Mouse (Mus musculus) urinary bladder, postnatal 4 days (tissue): ENCODE measurements around the gene Fam234a.
"Not testable (repeated sequence)": the region's sequence is repeated elsewhere in the genome, so short reads cannot be mapped to it uniquely, and the experiment has no call there.

Experiments used
- DNase-seq, 2 experiments: peaks; one replicate each; pipeline ENCODE4 v3.0.0; 2021 to 2022; ENCODE audit warnings: low spot score in 2 of 2

The Fam234a gene

GRCm38 (mm10) chr17:26244101-26244841 is at the start of gene Fam234a:
TSS of gene Fam234a (minus strand) at chr17:26244242.
- peak; percentile 92 to 97 for DNase-seq

- no peak for DNase-seq
Measured at GRCm38 (mm10) chr17:26289475-26289874, 45.4 kb upstream of the Fam234a start.

GRCm38 (mm10) chr17:26286199-26286955 is 42.3 kb upstream of the Fam234a start:
- DNase-seq: no peak

- no peak for DNase-seq
Measured at GRCm38 (mm10) chr17:26276711-26277110, 32.7 kb upstream of the Fam234a start.

GRCm38 (mm10) chr17:26275933-26276332 is 31.9 kb upstream of the Fam234a start:
- no peak for DNase-seq

DNA sequence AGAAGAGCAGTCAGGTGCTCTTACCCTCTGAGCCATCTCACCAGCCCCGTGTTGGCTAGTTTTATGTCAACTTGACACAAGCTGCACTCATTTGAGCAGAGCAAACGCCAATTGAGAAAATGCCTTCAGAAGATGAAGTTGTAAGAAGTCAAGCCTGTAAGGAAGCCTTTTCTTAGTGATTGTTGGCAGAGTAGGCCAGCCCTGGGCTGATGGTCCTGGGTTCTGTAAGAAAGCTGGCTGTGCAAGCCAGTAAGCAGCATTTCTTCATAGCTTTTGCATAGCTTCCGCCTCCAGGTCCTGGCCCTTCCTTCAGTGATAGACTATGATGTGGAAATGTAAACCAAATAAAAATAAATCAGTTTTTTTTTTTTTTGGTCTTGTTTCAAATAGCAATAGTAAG is 28.5 kb upstream of the Fam234a start:
- DNase-seq: no peak

GRCm38 (mm10) chr17:26269577-26269976 is 25.5 kb upstream of the Fam234a start:
- not testable (repeated sequence) for DNase-seq

DNA sequence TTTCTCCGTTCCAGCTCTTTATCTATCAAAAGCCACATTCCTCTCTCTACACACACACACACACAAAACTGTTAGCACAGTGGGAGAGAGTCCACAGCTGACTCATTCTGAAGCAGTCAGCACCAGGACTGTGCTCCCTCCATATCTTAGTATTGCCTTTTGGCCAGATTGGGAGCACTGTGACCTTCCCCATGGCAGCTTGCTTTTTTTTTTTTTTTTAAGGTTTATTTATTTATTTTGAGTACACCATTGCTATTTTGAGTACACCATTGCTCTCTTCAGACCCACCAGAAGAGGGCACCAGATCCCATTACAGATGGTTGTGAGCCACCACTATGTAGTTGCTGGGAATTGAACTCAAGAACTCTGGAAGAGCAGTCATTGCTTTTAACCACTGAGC is 24.8 kb upstream of the Fam234a start:
- DNase-seq: no peak

GRCm38 (mm10) chr17:26262384-26262783 is 18.3 kb upstream of the Fam234a start:
- no peak for DNase-seq

DNA sequence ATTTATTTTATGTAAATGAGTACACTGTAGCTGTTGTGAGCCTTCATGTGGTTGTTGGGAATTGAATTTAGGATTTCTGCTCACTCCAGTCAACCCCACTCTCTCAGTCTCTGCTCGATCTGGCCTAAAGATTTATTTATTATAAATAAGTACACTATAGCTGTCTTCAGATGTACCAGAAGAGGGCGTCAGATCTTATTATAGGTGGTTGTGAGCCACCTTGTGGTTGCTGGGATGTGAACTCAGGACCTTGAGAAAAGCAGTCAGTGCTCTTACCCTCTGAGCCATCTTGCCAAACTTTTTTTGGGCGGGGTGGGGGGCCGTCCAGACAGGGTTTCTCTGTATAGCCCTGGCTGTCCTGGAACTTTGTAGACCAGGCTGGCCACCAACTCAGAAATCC is 17.8 kb upstream of the Fam234a start:
- DNase-seq: no peak

- no peak for DNase-seq
Measured at GRCm38 (mm10) chr17:26255313-26255712, 11.3 kb upstream of the Fam234a start.

DNA sequence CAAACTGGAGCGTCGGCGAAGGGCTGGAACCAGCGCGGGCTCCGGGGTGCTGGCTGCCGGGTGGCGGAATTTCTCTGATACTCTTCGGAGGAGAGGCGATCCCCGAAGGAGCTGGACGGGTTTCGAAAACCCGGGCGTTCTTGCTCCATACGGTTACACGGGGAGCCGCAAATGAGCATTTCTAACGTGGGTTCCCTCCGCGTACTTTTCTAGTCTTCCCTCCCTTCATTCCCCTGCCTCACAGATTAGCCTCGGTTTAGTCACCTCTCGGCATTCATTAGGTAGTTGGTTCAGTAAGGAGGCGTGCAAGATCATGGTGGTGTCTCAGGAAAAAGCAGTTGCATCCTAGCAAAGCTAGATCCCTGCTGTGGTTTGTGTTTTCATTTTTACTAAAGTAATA is 9.4 kb upstream of the Fam234a start:
- DNase-seq: no peak

GRCm38 (mm10) chr17:26252539-26253251 is 8.7 kb upstream of the Fam234a start, which contains the start of gene Luc7l:
TSS of gene Luc7l (plus strand) at chr17:26252896.
- peak; percentile 90 for DNase-seq

DNA sequence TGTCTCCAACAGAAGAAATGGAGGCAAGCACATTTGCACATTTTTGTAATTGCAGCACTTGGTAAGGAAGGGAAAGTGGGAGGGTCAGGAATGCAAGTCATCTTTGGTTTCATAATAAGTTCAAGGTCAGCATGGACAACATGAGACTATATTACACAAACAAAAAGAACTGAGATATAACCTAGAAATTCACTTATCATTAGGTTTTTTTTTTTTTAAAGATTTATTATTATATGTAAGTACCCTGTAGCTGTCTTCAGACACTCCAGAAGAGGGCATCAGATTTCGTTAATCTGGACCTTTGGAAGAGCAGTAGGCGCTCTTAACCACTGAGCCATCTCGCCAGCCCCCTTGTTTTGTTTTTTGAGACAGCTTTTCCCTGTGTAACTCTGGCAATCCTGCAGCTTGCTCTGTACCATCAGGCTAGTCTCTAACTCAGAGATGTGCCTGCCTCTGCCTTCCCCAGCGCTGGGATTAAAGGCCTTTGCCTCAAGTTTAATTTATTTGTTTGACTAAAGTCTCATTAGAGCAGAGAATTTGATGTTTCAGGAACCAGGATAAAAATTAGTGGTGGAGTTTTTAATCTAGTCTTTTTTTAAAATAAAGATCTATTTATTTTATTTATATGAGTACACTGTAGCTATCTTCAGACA is 8.0 kb upstream of the Fam234a start:
- no peak for DNase-seq

DNA sequence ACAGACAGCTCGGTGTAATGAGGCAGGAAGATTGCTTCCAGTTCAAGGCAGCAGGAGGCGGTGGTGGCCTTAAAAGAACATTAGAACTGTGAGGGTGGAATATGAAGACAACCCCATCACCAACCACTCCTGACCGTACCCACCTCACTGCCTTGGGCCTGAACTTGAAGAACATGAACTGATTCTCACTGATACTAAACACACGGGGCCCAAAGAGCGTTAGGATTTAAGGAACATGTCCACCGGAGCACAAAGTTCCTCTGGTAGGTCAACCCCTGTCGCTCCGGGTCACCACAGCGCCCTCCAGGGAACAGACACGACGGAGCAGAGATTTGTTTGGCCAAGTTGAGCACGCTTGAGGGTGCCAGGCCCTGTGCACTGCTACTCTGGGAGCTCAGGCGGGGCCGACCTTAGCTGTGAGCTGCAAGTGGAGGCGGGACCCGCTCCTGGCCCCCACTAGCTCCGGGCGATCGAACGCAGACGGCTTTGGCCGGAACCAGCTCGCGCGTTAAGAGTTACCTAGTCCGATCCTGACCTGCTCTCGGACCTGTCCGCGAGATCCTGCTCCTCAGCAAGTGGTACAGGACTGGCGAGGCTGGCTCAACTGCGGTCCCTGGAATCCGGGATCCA is 456 bp downstream of the Fam234a start:
- DNase-seq: peak in 1 of 2 experiments; percentile 68

DNA sequence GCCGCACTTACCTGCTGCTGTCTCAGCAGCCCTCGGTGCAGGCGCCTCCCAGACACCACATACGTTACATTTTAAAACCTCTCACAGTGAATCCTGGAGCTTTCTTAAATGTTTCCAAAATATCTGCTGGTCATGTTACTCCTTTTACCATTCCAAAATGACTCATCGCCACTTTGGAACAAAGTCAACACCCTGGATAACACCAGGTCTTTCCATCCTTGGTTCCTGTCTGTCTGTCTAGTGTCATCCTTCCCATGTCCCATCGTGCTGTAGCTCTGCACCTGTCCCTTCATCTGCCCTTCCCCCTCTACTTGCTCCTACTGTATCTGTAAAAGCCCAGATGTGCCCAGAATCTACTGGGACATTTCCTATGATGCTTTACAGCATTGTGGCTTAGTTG is 3.1 kb downstream of the Fam234a start:
- DNase-seq: no peak

- DNase-seq: no peak
Measured at GRCm38 (mm10) chr17:26240120-26240790, 3.8 kb downstream of the Fam234a start.

DNA sequence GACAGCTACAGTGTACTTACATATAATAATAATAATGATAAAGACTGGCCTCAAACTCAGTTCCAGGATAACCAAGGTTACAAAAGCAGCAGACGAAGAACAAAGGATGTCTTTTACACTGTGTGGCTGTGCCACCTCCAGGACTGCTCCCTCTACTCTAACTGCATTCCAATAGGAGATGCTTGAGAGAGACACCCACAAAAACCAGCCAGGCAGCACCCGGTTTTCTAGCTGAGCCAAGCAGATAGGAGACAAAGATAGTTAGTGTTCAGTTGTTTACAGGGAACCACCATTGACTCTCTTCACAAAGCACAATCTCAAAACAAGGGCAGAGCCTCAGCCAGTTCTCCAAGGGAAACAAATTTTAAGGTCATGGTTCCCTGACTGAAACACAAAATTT is 4.5 kb downstream of the Fam234a start:
- no peak for DNase-seq

DNA sequence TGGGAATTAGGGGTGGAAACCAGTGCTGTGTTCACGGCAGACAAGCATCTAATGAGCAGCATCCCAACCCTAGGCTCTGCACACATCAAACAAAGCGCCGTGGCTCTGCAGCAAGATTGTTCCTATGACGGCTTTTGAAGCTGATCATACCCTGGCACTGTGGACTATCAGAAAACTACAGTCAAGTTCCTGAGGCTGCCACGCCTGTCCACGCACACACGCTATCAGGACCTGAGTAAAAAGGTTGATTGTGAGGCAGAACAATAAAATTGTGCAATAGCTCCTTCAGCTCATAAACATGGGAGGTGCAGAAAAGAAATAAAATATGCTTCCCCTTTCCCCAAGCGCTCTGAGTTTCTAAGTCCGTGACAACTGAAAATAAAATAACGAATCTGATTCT is 6.4 kb downstream of the Fam234a start:
- DNase-seq: no peak

DNA sequence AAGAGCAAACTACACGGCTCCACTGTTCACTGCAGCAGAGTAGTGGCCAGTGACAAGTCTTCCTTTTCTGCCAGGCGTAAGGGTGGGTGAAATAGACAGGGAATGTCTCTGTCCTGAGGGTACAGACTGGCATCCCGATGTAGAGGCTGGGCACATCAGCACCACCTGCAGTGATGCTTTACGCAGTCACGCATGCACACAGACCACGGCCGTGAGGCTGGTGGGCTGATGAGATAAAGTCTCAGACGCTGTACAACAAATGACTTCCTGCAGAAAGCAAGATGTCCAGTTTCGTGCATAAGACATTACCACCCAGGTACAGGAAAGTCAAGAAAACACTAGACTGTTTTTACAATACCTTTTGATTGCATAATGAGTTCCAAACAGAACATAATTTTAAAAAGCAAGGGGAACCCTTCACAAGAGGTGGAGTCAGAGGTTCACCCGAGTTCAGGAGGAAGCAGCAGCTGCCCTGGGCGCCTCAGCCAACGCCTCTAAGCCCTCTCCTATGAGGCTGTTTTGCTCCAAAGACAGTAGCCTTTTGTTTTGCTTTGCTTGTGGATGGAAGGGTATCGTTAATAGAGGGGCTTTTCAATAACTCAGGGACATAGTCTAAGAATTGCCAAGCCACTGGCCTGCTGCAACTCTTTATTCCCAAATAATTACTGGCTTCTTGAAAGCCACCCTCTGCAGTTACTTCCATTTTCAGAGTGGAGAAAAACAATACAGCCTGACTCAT is 8.8 kb downstream of the Fam234a start:
- no peak for DNase-seq
